44 mouse cellular contexts compared by ENCODE assay signal in genomic region chr2:163031289-163031688, GRCm38 (mm10). TPM values are rescaled to one million over a fixed set of nuclear protein-coding genes. Genes with fewer than 3 reads are reported as not detected.
"Had no signal": no experiment of that assay in that cellular context is flagged by ENCODE, and none has a peak within 500 bp of the region (broad histone marks: within the 10 kb centered on the region; RNA-seq: fewer than 3 reads in every experiment).

No protein-coding gene starts in this region.

- H3K27ac ChIP-seq: gastrocnemius, adult 2 months; heart, embryonic 10.5 days; hindbrain, embryonic 10.5 days; hindbrain, embryonic 12.5 days; hindbrain, embryonic 14.5 days; intestine, embryonic 15.5 days; limb, embryonic 13.5 days; limb, embryonic 15.5 days; liver, embryonic 13.5 days; liver, embryonic 15.5 days had no signal

- H3K27me3 ChIP-seq: heart, embryonic 12.5 days; hindbrain, embryonic 12.5 days; intestine, embryonic 15.5 days; limb, embryonic 13.5 days; limb, embryonic 15.5 days; liver, embryonic 13.5 days; liver, embryonic 15.5 days had no signal

- H3K9ac ChIP-seq: heart, embryonic 12.5 days; hindbrain, embryonic 12.5 days; hindbrain, embryonic 14.5 days; intestine, embryonic 15.5 days; limb, embryonic 13.5 days; limb, embryonic 15.5 days; liver, embryonic 13.5 days; liver, embryonic 15.5 days had no signal

- H3K4me3 ChIP-seq: gastrocnemius, adult 2 months; heart, embryonic 10.5 days; heart, embryonic 12.5 days; hindbrain, embryonic 10.5 days; hindbrain, embryonic 12.5 days; intestine, embryonic 15.5 days; limb, embryonic 13.5 days; limb, embryonic 15.5 days; liver, embryonic 13.5 days; liver, embryonic 15.5 days had no signal

- DNase-seq: gastrocnemius, adult 2 months; gastrocnemius, postnatal 10 days; gastrocnemius, postnatal 25 days; heart, adult 18-20 months; heart, postnatal 10 days; heart, postnatal 4 days; kidney, adult 18-20 months; kidney, adult 8-10 months; kidney, postnatal 14 days; kidney, postnatal 36 days; layer of hippocampus, adult 9-11 months; layer of hippocampus, postnatal 36 days; left cerebral cortex, postnatal 4 days; liver, embryonic 13.5 days had no signal

- H3K9me3 ChIP-seq: heart, embryonic 10.5 days; heart, embryonic 12.5 days; hindbrain, embryonic 10.5 days; hindbrain, embryonic 12.5 days; intestine, embryonic 15.5 days; limb, embryonic 13.5 days; limb, embryonic 15.5 days; liver, embryonic 13.5 days; liver, embryonic 15.5 days had no signal

- H3K4me1 ChIP-seq: heart, embryonic 10.5 days; heart, embryonic 12.5 days; hindbrain, embryonic 10.5 days; hindbrain, embryonic 12.5 days; intestine, embryonic 15.5 days; limb, embryonic 13.5 days; limb, embryonic 15.5 days; liver, embryonic 13.5 days; liver, embryonic 15.5 days had no signal

RNA-seq across cellular contexts. Expression of gene Mybl2, which starts 23.2 kb away (rescaled TPM):
- total RNA-seq: gastrocnemius, adult 2 months had no signal

RNA-seq across cellular contexts. Expression of gene Sgk2, which starts 44.2 kb away (rescaled TPM):
- total RNA-seq: gastrocnemius, adult 2 months; gastrocnemius, postnatal 10 days; gastrocnemius, postnatal 25 days; gastrocnemius, postnatal 4 days; granulocyte monocyte progenitor cell, adult 5-6 weeks; heart, adult 18-20 months; heart, adult 8-10 months; heart, postnatal 25 days; heart, postnatal 4 days; left cerebral cortex, postnatal 4 days had no signal
- polyA plus RNA-seq: heart, embryonic 14.5 days; hindbrain, embryonic 10.5 days; hindbrain, embryonic 12.5 days; inflammation-experienced regulatory T-cells, adult 6 months; limb, embryonic 11.5 days had no signal

RNA-seq across cellular contexts. Expression of gene Gtsf1l, which starts 56.4 kb away (rescaled TPM):
- total RNA-seq: gastrocnemius, adult 2 months; gastrocnemius, postnatal 10 days; gastrocnemius, postnatal 25 days; gastrocnemius, postnatal 4 days; granulocyte monocyte progenitor cell, adult 5-6 weeks; heart, adult 18-20 months; heart, adult 8-10 months; heart, postnatal 10 days; heart, postnatal 25 days; heart, postnatal 4 days; layer of hippocampus, adult 18-20 months; layer of hippocampus, adult 8-10 months; layer of hippocampus, postnatal 14 days; layer of hippocampus, postnatal 36 days; left cerebral cortex, adult 18-20 months; left cerebral cortex, adult 8-10 months; left cerebral cortex, postnatal 10 days; left cerebral cortex, postnatal 25 days; left cerebral cortex, postnatal 4 days had no signal
- polyA plus RNA-seq: heart, embryonic 10.5 days; heart, embryonic 12.5 days; heart, embryonic 14.5 days; heart, embryonic 16.5 days; hindbrain, embryonic 10.5 days; hindbrain, embryonic 12.5 days; hindbrain, embryonic 16.5 days; inflammation-experienced regulatory T-cells, adult 6 months; intestine, embryonic 15.5 days; intestine, postnatal 0 days; kidney, embryonic 14.5 days; kidney, embryonic 16.5 days; large intestine, adult 2 months; limb, embryonic 11.5 days; limb, embryonic 13.5 days; limb, embryonic 15.5 days; liver, embryonic 11.5 days; liver, embryonic 13.5 days; liver, embryonic 15.5 days had no signal
